Mouse (Mus musculus) lung, adult 2 months (tissue): ENCODE results near the gene Abcc6.

Experiments
- CTCF ChIP-seq: fragments of 200-500 bp; IDR thresholded peaks from 2 replicates; pipeline ENCODE4 v1.5.1; 2011; ENCODE audit warnings: mild to moderate bottlenecking, low read length, control low read depth; ENCODE audit not compliant: insufficient read depth
- POLR2A ChIP-seq: fragments of 200-500 bp; IDR thresholded peaks from 2 replicates; pipeline ENCODE4 v1.6.1; 2011; ENCODE audit warnings: low read depth, mild to moderate bottlenecking, control low read depth, low read length, borderline replicate concordance; ENCODE audit errors: extremely low read depth

- TF ChIP-seq CTCF, result peak; percentile 61
- TF ChIP-seq POLR2A, result no peak
These were observed 110.9 kb downstream of the Abcc6 start for GRCm38 (mm10) chr7:45919083-45919671.
